Mouse (Mus musculus) intestine, embryonic 16.5 days (tissue): ENCODE results near the gene Rap1gap2. TPM values are rescaled to one million over a fixed set of nuclear protein-coding genes. Genes with fewer than 3 reads are reported as not detected.

ENCODE experiments used
- ATAC-seq: fragments of 200-750 bp; cut with Nextera tagmentation; 2 replicates; pipeline ENCODE4 v1.8.0; 2017; ENCODE audit warnings: moderate TSS enrichment, moderate library complexity
- H3K27ac ChIP-seq: fragments of 300-500 bp; sonication (generic); 2 replicates; pipeline ENCODE4 v1.5.1; 2014; ENCODE audit warnings: mild to moderate bottlenecking, low read length
- H3K27me3 ChIP-seq: fragments of 300-500 bp; sonication (generic); replicated peaks from 2 replicates; pipeline ENCODE4 v1.6.1; 2014; ENCODE audit warnings: low read length, control low read depth, mixed read lengths; ENCODE audit not compliant: control insufficient read depth, insufficient read depth
- H3K36me3 ChIP-seq: fragments of 300-500 bp; sonication (generic); 2 replicates; pipeline ENCODE4 v1.6.1; 2014; ENCODE audit warnings: low read length, control low read depth; ENCODE audit not compliant: control insufficient read depth, insufficient read depth
- H3K4me1 ChIP-seq: fragments of 300-500 bp; sonication (generic); 2 replicates; pipeline ENCODE4 v1.6.1; 2014; ENCODE audit warnings: low read length, control low read depth, mixed read lengths; ENCODE audit not compliant: control insufficient read depth, insufficient read depth
- H3K4me2 ChIP-seq: fragments of 300-500 bp; sonication (generic); 2 replicates; pipeline ENCODE4 v1.6.1; 2014; ENCODE audit warnings: low read depth, low read length, control low read depth
- H3K4me3 ChIP-seq: fragments of 300-500 bp; sonication (generic); 2 replicates; pipeline ENCODE4 v1.5.1; 2014; ENCODE audit warnings: mild to moderate bottlenecking, low read length
- H3K9ac ChIP-seq: fragments of 300-500 bp; sonication (generic); 2 replicates; pipeline ENCODE4 v1.6.1; 2014; ENCODE audit warnings: low read depth, low read length
- H3K9me3 ChIP-seq: fragments of 300-500 bp; sonication (generic); 2 replicates; pipeline ENCODE4 v1.6.1; 2016; ENCODE audit warnings: low read length, control low read depth; ENCODE audit not compliant: control insufficient read depth
- WGBS: fragments of 180-500 bp; shearing (Covaris S2); extraction: QIAGEN DNeasy Blood & Tissue Kit; methylation state at CpG from one replicate; pipeline ENCODE4 v1.1.7; 2014; 5-methylcytosine and 5-hydroxymethylcytosine counted together
- polyA plus RNA-seq: library from polyadenylated mRNA; unstranded; fragments of >200 nt; fragmentation: Nextera tagmentation; extraction: Ambion mirVana; gene quantifications from 2 replicates; pipeline ENCODE4 v1.2.1, GENCODE M21; 2015

Gene Rap1gap2
- polyA plus RNA-seq, 1 experiment from 2014 or later = 8.4 TPM

DNA sequence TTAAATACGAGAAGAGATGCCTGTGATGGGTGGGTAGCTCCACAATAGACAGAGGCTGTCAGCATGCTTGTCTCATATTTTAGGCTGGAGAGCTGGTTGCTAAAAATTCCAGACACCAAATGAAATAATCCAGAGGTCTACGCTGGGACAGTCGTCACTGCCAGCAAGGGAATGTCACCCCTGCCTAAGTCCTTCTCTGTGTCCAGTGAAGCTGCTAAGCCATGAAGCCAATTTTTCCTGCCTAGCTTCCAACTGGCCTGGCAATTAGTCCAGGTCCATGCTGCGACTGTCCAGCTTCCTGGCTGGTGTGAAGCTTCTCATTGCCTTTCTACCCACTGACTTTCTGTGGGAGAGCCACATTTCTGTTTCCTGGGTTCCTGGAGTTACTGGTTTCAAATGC lies 177.7 kb downstream of the Rap1gap2 start:
- WGBS = 81% methylated on average over 4 of the region's 4 CpGs
- H3K4me2 ChIP-seq = no peak overlapping the region
- no peak overlapping the region for H3K27ac ChIP-seq
- H3K9me3 ChIP-seq = no peaks in the 10 kb centered on the region
- H3K4me3 ChIP-seq = no peak overlapping the region
- no peak overlapping the region for H3K9ac ChIP-seq
- no peak for ATAC-seq
- H3K27me3 ChIP-seq = no peaks in the 10 kb centered on the region
- no peaks in the 10 kb centered on the region for H3K36me3 ChIP-seq
- no peaks in the 10 kb centered on the region for H3K4me1 ChIP-seq

GRCm38 (mm10) chr11:74429798-74430529 lies 180.8 kb downstream of the Rap1gap2 start:
- no peak overlapping the region for H3K4me2 ChIP-seq
- 46% methylated on average over 11 of the region's 11 CpGs for WGBS
- ATAC-seq = no peak

DNA sequence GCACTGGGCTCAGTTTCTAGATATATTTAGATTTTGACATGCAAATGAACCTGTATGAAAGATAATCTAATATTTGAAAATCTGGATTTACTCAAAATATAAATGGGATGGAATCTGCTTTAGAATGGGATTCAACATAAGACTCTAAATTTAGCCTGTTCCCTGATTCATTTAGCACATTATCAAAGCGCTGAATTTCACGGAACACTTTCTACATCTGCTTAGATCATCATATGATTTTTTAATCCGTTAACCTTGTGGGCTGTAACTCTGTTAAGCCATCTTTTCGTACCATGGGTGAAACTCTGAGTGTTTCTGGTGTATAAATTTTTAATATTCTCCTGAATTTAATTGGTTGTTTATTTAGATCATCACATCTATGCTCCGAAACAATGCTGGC lies 184.4 kb downstream of the Rap1gap2 start:
- ATAC-seq = no peak
- no peaks in the 10 kb centered on the region; the same call in 1 of the 2 replicates for H3K36me3 ChIP-seq
- H3K9ac ChIP-seq = no peak overlapping the region
- no peak overlapping the region for H3K27ac ChIP-seq
- H3K9me3 ChIP-seq = no peaks in the 10 kb centered on the region
- H3K27me3 ChIP-seq = no peaks in the 10 kb centered on the region
- H3K4me3 ChIP-seq = no peak overlapping the region
- H3K4me2 ChIP-seq = no peak overlapping the region
- no peaks in the 10 kb centered on the region for H3K4me1 ChIP-seq
- 83% methylated on average over 5 of the region's 5 CpGs for WGBS

More at GRCm38 (mm10) chr11:74429798-74430529, 180.8 kb downstream of the Rap1gap2 start:
- H3K9ac ChIP-seq = no peak overlapping the region
- no peaks in the 10 kb centered on the region for H3K9me3 ChIP-seq
- H3K4me1 ChIP-seq = no peaks in the 10 kb centered on the region
- no peak overlapping the region for H3K27ac ChIP-seq
- no peaks in the 10 kb centered on the region for H3K27me3 ChIP-seq
- no peaks in the 10 kb centered on the region for H3K36me3 ChIP-seq
- no peak overlapping the region for H3K4me3 ChIP-seq

DNA sequence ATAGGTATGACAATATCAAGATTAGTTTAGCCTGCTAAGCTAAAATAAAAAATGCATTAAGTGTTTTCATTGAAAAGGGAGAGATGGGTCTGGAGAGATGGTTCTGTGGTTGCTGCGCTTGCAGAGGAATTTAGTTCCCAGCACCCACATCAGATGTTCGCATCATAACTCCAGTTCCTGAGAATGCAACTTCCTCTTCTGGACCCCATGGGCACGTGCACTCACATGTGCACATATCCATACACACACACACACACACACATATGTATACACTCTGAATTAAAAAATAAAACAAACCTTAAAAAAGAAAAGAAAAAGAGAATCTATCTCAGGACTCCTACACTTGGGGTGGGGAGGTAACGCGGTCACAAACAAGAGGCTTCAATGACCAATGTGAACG lies 188.7 kb downstream of the Rap1gap2 start:
- Histone ChIP-seq H3K4me3 (no peak overlapping the region), H3K4me2 (no peak overlapping the region), H3K27ac (no peak overlapping the region), H3K9me3 (no peaks in the 10 kb centered on the region), H3K4me1 (no peaks in the 10 kb centered on the region), H3K36me3 (no peaks in the 10 kb centered on the region; the same call in 1 of the 2 replicates), H3K27me3 (no peaks in the 10 kb centered on the region), H3K9ac (no peak overlapping the region)
- WGBS = 91% methylated on average over 6 of the region's 6 CpGs
- ATAC-seq = no peak

DNA sequence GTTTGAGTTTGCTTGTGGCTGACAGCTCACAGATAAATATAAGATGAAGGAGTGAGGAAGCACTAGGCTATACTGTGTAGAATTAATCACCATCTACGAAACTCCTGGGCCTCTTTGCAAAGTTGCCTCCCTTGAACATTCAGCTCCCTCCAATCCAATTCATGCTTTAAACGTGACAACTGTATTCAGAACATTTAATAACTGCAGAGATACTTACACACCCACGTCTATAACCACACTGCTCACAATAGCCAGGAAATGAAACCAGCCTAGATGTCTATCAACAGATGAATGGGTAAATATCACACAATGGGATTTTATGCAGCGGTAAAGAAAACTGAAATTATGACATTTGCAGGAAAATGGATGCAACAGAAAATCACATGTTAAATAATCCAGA lies 189.6 kb downstream of the Rap1gap2 start:
- no peaks in the 10 kb centered on the region for H3K9me3 ChIP-seq
- H3K27me3 ChIP-seq = no peaks in the 10 kb centered on the region
- 72% methylated on average over 4 of the region's 4 CpGs for WGBS
- no peaks in the 10 kb centered on the region for H3K4me1 ChIP-seq
- ATAC-seq = no peak
- no peaks in the 10 kb centered on the region; the same call in 1 of the 2 replicates for H3K36me3 ChIP-seq
- no peak overlapping the region for H3K27ac ChIP-seq
- H3K4me3 ChIP-seq = no peak overlapping the region
- H3K9ac ChIP-seq = no peak overlapping the region
- H3K4me2 ChIP-seq = no peak overlapping the region

DNA sequence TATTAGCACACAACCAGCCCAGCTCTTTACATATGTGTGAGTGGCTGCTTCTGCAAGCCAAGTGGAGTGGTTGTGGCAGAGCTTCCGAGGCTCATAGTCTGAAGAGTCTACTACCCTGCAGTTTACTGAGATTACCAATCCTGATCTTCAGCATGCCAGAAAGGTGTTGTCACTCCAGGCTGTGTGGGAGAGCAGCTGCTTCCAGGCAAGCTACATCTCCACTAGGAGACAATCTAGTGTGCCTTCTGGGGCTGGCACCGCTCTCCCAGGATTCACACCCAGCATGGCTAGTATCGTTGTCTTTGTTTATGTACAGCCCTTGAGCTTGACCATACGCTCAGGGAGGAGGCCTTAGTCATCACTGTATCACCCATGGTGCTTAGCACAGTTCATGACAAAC lies 191.1 kb downstream of the Rap1gap2 start:
- no peaks in the 10 kb centered on the region for H3K9me3 ChIP-seq
- H3K4me1 ChIP-seq = no peaks in the 10 kb centered on the region
- WGBS = 74% methylated on average over 4 of the region's 4 CpGs
- H3K27ac ChIP-seq = no peak overlapping the region
- no peak overlapping the region for H3K9ac ChIP-seq
- H3K36me3 ChIP-seq = no peaks in the 10 kb centered on the region; the same call in 1 of the 2 replicates
- ATAC-seq = no peak
- H3K4me3 ChIP-seq = no peak overlapping the region
- no peaks in the 10 kb centered on the region for H3K27me3 ChIP-seq
- H3K4me2 ChIP-seq = no peak overlapping the region

GRCm38 (mm10) chr11:74415736-74416135 lies 195.0 kb downstream of the Rap1gap2 start:
- no peaks in the 10 kb centered on the region for H3K9me3 ChIP-seq
- 74% methylated on average over 12 of the region's 12 CpGs for WGBS
- H3K4me3 ChIP-seq = no peak overlapping the region
- no peak overlapping the region for H3K4me2 ChIP-seq
- no peak for ATAC-seq
- no peaks in the 10 kb centered on the region for H3K36me3 ChIP-seq
- peaks cover 10% of the 10 kb centered on the region for H3K4me1 ChIP-seq
- H3K27me3 ChIP-seq = no peaks in the 10 kb centered on the region
- H3K9ac ChIP-seq = no peak overlapping the region
- H3K27ac ChIP-seq = no peak overlapping the region

- Histone ChIP-seq H3K27ac (no peak overlapping the region), H3K4me1 (peaks cover 26% of the 10 kb centered on the region), H3K4me2 (no peak overlapping the region), H3K4me3 (no peak overlapping the region), H3K9ac (no peak overlapping the region), H3K27me3 (no peaks in the 10 kb centered on the region), H3K36me3 (no peaks in the 10 kb centered on the region), H3K9me3 (no peaks in the 10 kb centered on the region)
- ATAC-seq = peak; percentile 51
- 50% methylated on average over 9 of the region's 9 CpGs for WGBS
These were observed 196.6 kb downstream of the Rap1gap2 start for GRCm38 (mm10) chr11:74414112-74414511.

DNA sequence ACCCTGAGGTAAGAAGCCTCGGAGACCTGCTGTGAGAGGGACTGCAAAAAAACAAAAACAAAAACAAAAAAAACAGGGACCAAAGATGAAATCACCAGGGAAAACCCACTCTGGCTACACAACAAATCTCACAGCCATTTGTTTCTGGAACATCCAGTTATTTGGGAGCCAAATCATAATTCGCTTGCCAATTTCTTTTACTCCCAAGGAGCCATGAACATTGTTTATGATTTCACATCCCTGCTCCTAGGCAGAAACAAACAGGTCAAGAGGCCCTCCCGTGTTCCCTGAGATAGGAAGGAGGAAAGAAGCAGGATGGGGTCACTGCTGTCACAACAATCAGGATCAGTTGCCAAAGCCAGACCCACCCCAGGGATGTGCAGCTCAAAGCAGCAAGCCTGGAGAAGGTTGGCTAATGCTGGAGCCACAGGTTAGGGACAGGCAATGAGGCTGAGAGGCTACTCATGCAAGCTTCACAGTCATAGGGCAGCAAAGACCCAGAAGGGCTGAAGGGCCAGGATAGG lies 197.2 kb downstream of the Rap1gap2 start:
- 62% methylated on average over 3 of the region's 3 CpGs for WGBS
- Histone ChIP-seq H3K9me3 (no peaks in the 10 kb centered on the region), H3K9ac (no peak overlapping the region), H3K4me2 (no peak overlapping the region), H3K4me1 (peaks cover 32% of the 10 kb centered on the region), H3K36me3 (no peaks in the 10 kb centered on the region), H3K4me3 (no peak overlapping the region), H3K27ac (no peak overlapping the region), H3K27me3 (no peaks in the 10 kb centered on the region)
- no peak for ATAC-seq
